Mouse (Mus musculus) CD4-positive, CD25-positive, alpha-beta regulatory T cell, adult 2 months (primary cell): ENCODE measurements around the gene Arhgap22.

Source experiments
- DNase-seq: peaks from one replicate; pipeline ENCODE4 v3.0.0-alpha.2; 2012; ENCODE audit warnings: low read depth, low spot score

The Arhgap22 gene

GRCm38 (mm10) chr14:33280921-33281320, 67.1 kb downstream of the Arhgap22 start:
- no peak for DNase-seq

GRCm38 (mm10) chr14:33282447-33282846, 68.6 kb downstream of the Arhgap22 start:
- DNase-seq, result no peak

DNA sequence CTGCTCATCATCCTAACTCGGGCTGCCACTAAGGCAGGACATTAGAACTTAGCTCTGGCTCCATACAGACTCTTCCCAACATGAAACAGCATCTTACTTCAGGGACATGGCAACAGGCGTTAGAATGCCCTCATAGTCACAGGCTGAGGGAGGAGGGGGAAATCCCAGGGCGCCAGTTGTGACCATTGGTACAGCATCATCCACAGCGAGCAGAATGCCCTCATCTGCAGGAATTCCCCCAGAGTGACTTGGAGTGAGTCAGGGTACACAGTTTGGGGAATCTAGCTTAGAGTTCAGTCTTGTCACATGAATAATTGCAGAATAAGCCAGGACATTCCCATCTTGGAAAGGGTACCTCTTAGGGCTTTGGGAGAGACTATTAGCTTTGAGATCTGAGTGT, 74.1 kb downstream of the Arhgap22 start:
- DNase-seq, result no peak

- no peak for DNase-seq
Measured at GRCm38 (mm10) chr14:33290038-33290437, 76.2 kb downstream of the Arhgap22 start.

GRCm38 (mm10) chr14:33294488-33294887, 80.7 kb downstream of the Arhgap22 start:
- no peak for DNase-seq

DNA sequence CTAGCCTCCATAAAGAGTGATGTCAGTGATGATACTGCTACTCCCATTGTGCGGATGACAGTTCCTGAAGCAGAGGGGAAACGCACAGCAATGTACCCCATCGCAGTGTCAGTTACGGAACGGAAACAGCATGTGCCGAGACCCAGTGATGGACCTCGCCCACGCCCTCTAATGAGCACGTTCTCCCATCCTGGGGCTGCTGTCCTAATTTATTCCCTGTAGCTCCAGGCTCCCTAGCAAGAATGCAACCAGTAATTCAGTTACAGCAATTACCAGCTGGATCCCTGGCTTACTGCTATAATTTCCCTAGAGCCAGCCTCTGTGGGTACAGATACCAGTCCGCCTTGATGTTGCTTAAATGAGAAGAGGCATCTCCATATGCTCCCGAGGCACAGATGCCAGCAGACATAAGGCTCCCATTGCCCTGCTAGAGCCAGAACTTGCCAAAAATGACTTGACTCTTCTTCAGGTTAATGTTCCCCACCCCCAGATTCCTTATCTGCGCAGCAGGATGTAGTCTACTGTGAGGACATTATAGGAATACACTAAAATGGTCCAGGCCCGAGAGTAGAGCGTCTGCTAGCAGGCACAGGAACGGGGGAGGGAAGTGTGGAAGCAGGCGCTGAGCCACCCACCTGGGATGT, 83.0 kb downstream of the Arhgap22 start:
- no peak for DNase-seq

DNA sequence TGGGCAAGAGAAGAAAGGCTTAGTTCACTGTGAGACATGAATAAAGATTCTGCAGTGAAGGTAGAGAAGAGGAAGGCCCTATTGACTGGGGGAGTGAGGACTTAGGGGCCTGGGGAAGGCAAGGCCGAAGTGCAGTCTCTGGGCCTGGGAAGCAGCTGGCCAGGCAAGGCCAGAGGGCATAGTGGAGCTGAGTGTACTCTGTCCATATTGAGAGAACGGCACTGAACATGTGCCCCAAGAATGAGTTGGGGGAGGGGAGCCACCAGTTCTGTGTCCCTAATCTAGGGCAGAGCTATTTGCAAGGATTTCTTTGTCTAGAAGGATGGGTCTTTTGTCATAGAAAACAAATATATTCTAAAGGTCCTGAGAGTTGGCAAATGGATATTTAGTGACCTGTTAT, 86.8 kb downstream of the Arhgap22 start:
- DNase-seq, result no peak

DNA sequence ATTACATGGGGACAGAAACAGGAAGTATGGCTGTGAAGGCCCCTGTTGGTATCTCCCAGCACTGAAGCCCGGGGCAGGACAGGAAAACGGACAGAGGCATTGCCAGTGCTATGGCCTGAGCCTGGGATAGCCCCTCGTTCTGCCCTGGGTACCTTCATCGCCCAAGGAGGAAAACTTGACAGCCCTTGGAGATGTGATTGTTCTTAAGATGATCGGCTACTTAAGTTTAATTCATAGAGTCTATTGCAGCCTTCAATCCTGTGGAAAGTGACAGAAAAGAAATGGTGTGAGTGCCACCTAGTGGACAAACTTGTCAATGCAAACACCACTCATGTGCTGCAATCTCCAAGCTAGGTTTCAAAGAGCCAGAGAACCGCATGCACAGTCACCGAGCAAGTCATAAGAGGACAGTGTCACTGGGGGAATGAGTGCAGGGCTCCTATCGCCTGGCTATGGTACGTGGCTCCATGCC, 89.6 kb downstream of the Arhgap22 start:
- peak; percentile 75 for DNase-seq

GRCm38 (mm10) chr14:33305645-33306281, 91.9 kb downstream of the Arhgap22 start:
- DNase-seq, result no peak

DNA sequence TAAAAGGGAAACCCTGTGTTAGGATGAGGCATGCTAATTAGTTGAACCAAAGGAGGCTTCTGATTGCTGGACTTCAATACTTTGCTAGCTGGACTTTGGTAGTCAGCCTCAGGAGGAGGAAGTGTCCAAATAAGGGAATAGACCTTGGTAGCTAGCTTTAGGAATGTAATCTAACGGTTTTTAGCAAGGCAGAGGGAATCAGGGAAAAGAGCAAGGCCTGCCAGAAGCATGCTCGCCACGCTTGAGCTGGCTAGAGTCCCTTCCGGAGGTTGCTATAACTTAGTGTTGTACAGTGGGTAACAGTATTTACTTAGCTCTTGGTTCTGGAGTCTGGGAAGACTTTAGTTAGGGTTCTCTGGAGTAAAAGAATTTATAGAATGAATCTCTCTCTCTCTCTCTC, 96.9 kb downstream of the Arhgap22 start:
- no peak for DNase-seq

- no peak for DNase-seq
Measured at GRCm38 (mm10) chr14:33312309-33312708, 98.5 kb downstream of the Arhgap22 start.

- peak; percentile 69 for DNase-seq
Measured at GRCm38 (mm10) chr14:33313624-33314023, 99.8 kb downstream of the Arhgap22 start.

- DNase-seq, result no peak
Measured at GRCm38 (mm10) chr14:33314160-33314559, 100.3 kb downstream of the Arhgap22 start.

DNA sequence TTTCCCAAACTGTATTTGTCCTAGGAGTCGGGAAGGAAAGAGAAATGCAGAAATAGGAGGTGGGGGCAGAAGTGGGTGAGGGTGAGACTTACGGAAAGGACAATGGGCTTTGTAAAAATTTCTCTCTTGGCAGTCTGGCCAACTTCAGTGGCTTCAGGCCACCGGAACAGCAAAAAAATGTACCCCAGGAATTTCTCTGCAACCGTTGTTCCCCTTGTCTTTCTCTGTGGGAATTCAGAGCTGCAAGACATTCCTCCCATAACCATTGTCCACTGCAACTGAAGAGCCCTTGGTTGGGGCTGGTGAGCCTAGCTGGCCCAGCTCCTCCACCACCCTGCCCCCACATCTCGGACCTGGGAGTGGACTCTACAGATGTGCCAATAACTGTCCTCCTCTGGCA, 101.3 kb downstream of the Arhgap22 start:
- no peak for DNase-seq

GRCm38 (mm10) chr14:33315771-33316170, 101.9 kb downstream of the Arhgap22 start:
- DNase-seq, result no peak

DNA sequence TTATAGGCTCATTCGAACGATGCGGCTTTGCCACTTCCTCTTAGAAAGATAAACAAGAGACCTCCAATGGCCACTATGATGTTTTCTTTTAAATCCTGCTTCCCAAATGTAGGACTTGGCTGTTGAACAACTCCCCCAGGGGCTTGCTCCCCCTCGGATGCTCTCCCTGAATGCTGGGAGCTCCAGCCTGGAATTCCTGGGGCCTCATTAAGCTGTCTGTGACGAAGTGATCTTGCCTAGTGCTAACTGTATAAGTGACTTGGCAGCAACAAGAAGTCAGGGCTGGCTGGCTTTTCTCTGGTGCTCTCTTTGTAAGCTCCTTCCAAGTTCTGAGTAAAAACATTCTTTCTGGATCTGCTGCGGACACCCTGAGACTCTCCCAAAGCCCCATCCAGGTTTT, 104.1 kb downstream of the Arhgap22 start:
- no peak for DNase-seq

- peak; percentile 64 for DNase-seq
Measured at GRCm38 (mm10) chr14:33319541-33320521, 106.0 kb downstream of the Arhgap22 start.

DNA sequence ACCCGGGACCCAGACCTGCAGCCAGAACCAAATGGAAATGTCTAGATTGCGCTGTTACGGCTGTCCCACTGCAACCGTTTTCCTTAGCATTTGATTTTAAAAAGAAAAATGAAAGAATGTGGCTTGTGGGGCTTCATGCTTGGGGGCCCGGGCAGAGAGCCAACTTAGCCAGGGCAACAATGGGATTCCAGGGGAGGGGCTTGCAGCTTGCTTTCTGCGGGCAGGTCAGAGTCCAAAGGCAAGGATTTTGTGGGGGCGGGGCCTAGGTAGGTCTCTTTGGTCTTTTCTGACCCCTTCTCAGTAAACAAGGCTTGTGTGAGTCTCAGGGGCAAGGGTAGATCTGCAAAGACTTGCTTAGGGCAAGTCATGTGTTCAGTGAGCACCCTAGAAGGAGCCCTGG, 107.0 kb downstream of the Arhgap22 start:
- no peak for DNase-seq

DNA sequence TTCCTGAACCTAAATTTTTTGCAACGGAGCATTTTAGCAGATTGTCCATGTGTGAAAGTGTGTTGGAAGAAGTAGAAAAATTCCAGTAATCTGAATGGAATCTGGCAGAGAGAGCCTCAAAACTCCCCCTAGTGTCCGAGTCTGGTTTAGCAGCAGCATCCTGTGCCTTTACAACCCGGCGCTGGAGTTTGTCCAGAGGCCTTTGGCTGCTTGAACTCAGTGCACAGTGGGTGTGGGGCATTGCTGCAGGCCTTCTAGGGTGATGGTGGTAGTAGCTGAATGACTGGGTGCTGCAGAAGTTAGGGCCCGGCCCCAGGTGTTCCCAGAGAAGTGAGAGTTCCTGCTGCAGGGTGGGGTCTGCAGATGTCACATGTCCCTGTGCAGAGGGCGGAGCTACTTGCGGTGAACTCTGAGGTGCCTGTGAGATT, 108.8 kb downstream of the Arhgap22 start:
- peak; percentile 62 for DNase-seq

GRCm38 (mm10) chr14:33324556-33324955, 110.7 kb downstream of the Arhgap22 start:
- DNase-seq, result no peak

DNA sequence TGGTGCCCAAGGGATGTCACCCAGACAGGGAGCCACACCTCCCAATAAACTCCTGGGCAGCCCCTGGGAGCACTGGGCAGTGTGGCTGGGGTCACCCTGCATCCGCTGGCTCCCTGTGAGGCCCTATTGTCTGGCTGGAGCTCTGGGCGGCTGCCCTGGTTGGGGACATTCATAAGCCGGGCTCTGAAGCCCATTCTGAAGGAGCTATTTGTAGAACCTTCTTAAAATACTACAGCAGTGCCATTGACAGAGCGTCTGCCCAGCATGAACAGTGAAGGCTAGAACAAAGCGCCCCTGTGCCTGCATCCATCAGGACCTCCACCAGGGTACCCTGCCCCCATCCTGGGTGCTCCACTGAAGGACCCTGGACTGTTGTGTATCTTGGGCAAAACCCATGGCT, 114.5 kb downstream of the Arhgap22 start:
- no peak for DNase-seq

DNA sequence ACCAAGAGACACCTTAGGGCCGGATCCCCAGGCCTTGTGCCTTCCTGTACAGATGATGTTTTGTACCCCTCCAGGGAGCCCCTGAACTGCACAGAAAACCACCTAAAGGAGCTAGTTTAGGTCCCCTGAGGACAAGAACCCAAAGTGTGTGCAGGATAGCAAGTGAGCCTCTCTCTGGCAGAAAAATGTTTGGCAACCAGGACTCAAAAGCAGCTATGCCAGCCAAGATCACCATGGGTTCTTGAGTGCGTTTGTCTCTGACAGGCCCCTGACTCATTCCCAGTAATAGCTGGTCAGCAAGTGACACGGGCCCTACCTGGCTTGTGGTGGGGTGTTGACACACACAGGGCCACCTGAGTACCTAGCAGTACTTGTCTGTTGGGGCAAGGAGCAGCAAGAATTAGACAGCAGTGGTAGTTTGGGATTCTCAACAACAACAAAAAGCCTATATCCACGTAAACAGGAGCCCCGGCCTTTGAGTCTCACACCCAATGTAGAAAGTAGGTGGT, 115.5 kb downstream of the Arhgap22 start:
- DNase-seq, result no peak
